Mouse (Mus musculus) embryo, embryonic 11.5 days (tissue): ENCODE results near the gene Hist1h2bn.
A peak's percentile ranks its signal among the peaks of the same experiment; 100 is the strongest.
"Not testable (repeated sequence)": the region's sequence is repeated elsewhere in the genome, so short reads cannot be mapped to it uniquely, and the experiment has no call there.

Source experiments
- DNase-seq: peaks from one replicate; pipeline ENCODE4 v3.0.0-alpha.2; 2012; ENCODE audit warnings: low read depth, low spot score

Gene Hist1h2bn

DNA sequence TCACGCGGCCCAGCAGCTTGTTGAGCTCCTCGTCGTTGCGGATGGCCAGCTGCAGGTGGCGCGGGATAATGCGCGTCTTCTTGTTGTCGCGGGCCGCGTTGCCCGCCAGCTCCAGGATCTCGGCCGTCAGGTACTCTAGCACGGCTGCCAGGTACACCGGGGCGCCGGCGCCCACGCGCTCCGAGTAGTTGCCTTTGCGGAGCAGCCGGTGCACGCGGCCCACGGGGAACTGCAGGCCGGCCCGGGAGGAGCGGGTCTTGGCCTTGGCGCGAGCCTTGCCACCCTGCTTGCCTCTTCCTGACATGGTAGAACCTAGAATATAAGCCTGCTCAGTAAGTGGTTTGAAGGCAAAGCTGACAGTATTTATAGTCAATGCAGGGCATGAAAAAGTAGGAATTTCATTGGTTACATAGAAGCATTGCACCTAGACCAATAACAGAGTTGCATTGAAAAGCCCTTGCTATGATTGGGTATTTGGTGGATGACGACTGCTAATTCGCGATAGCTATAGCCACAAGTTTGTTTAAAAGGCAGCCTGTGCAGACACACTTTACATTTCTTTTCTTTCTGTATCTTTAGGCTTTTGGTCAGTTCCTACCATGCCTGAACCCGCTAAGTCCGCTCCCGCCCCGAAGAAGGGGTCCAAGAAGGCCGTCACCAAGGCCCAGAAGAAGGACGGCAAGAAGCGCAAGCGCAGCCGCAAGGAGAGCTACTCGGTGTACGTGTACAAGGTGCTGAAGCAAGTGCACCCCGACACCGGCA, at the start of gene Hist1h2bn, which contains the start of gene Hist1h2ak:
TSS of gene Hist1h2bn (plus strand) at position 600 of the 762 bp plus-strand sequence.
TSS of gene Hist1h2ak (minus strand) at position 304 of the 762 bp plus-strand sequence.
- DNase-seq, result peak; percentile 87

DNA sequence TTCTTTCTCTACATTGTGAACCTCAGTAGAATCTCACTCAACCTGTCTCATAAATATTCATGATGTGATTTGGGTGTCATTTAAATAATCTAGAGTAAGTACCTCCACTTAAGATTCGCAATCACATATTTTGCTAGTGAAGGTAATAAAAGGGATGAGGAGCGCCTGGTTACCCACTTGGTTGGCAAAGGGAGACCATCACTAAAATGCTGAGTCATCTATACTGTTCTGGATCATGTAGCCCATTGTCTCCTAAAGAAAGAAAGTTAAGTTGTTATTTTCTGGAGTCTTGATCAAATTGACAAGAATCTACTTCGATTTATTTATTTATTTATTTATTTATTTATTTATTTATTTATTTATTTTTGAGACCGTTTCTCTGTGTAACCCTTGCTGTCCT, 47.3 kb upstream of the Hist1h2bn start:
- no peak for DNase-seq

- DNase-seq, result peak; percentile 79
These were observed 43.8 kb upstream of the Hist1h2bn start for GRCm38 (mm10) chr13:21710031-21710711.

GRCm38 (mm10) chr13:21710821-21711525, 43.0 kb upstream of the Hist1h2bn start:
- DNase-seq, result peak; percentile 50

DNA sequence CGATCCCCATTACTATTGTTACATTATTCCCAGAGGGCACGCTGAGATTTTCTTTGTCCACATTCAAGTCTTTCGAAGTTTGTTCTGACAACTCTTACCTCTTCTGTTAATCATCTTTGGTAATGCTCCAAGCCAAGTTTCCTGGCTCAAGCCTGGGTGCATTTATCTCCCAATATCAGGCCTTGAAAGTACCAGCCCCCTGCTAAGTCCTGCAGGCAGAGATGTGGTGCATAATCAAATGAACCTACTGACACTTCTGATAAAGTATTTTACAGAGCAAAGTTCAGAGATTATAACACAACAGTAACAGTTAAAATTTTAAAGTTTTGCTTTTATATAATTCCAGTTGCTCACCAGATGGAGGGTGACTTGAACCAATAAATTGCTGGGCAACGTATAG, 42.2 kb upstream of the Hist1h2bn start:
- no peak for DNase-seq

GRCm38 (mm10) chr13:21714725-21715124, 39.2 kb upstream of the Hist1h2bn start:
- DNase-seq, result peak; percentile 67

GRCm38 (mm10) chr13:21715131-21715863, 38.6 kb upstream of the Hist1h2bn start:
- DNase-seq, result peak; percentile 32

- peak; percentile 88 for DNase-seq
These were observed 37.9 kb upstream of the Hist1h2bn start, which contains the start of the genes Hist1h2bl and Hist1h2ai for GRCm38 (mm10) chr13:21715864-21716539. Gene Hist1h2bl, minus strand, starts transcription at chr13:21716143. Gene Hist1h2ai, plus strand, starts transcription at chr13:21716422.

DNA sequence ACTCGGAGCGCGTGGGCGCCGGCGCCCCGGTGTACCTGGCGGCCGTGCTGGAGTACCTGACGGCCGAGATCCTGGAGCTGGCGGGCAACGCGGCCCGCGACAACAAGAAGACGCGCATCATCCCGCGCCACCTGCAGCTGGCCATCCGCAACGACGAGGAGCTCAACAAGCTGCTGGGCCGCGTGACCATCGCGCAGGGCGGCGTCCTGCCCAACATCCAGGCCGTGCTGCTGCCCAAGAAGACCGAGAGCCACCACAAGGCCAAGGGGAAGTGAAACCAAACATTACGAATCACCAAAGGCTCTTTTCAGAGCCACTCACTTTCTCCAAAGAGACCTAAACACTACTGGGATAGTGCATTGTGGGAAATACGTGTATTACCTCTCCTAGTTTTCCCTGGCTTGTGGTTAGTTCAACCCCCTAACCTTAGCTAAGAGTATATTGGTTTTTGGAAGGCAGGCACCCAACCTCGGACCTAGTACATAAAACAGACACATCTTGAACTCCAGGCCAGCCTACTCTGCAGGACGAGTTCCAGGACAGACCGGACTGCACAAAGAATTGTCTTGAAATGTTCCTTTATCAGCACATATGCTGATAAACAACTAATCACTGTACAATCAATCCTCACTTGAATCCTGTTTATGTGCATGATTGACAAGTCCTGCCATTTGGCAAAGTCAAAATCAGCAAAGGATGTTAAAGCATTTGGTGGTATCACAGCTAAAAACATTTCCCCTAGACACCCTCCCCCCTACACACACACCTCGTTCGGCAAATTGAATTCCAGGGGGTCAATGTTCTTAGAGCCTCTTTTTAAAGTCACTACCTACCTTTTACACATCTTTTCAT, 37.2 kb upstream of the Hist1h2bn start:
- peak; percentile 46 for DNase-seq

GRCm38 (mm10) chr13:21717397-21718357, 36.2 kb upstream of the Hist1h2bn start, which contains the start of gene Hist1h3h:
Gene Hist1h3h, plus strand, starts transcription at chr13:21717659.
- peak; percentile 84 for DNase-seq

DNA sequence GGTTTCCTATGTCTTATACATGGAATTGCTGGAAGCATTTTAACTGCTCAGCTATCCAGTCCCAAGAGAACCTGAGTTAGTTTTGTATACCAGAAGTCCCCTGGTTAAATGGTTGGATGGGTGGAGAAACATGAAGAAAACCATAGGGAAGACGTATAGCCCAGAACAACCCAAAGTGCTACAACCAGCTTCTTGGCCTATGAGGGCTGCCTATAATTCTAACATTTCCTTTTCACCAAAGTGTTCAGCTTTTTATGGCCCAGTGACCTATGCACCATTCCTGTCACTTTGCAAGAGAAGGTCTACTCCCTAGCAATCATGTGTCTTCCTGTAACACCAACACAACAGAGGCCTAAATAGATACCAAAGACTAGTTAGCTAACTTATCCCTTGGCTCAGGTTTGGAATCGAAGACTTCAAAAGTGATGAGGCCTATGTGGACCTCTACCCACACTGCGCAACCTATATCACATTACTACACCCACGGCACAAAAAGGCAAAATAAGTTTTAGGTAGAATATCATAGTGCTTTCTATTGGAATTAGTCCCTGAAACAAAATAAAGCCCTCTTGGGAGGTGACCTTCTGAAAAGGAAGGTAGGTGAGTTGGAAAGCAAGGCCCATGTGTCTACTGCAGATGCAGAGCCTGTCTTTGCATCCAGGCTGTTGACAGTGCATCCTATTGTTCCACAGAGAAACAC, 35.4 kb upstream of the Hist1h2bn start:
- peak; percentile 24 for DNase-seq

DNA sequence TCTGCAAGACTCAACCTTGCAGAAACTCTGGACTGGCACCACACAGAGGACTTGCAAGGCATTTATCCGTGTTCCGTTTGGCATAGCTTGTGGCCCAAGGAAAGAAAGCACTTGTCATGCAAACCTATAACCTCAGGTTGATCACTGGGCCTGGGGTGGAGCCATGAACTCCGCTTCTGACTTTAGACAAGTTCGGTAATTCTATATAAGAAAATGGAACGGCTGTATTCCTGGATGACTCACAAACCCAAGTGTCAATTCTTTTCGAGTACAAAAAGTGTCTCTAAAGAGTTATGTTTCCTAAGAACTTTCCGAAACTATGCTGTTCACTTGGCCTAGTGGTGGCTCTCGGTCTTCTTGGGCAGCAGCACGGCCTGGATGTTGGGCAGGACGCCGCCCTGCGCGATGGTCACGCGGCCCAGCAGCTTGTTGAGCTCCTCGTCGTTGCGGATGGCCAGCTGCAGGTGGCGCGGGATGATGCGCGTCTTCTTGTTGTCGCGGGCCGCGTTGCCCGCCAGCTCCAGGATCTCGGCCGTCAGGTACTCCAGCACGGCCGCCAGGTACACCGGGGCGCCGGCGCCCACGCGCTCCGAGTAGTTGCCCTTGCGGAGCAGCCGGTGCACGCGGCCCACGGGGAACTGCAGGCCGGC, 32.7 kb upstream of the Hist1h2bn start:
- not testable (repeated sequence) for DNase-seq

GRCm38 (mm10) chr13:21721757-21722372, 32.1 kb upstream of the Hist1h2bn start, which contains the start of gene Hist1h2bm:
Gene Hist1h2bm, plus strand, starts transcription at chr13:21722044.
- DNase-seq, result peak; percentile 87

- DNase-seq, result peak; percentile 23
These were observed 31.5 kb upstream of the Hist1h2bn start for GRCm38 (mm10) chr13:21722373-21722925.

GRCm38 (mm10) chr13:21722993-21723836, 30.7 kb upstream of the Hist1h2bn start:
- no peak for DNase-seq
